Mouse (Mus musculus): ENCODE measurements at regions not wholly inside any gene's neighbourhood (a gene's known extent, or its start where the extent isn't known, plus 50 kb on each side); places are given as distances from the start of the nearest gene placed in this dataset.

- no peak for DNase-seq (ENCODE audit: low read depth)
These were observed 196.2 kb upstream of the Arpp21 start for GRCm38 (mm10) chr9:112431920-112432437.

GRCm38 (mm10) chr9:112429196-112429595 lies 193.5 kb upstream of the Arpp21 start:
- no peak for DNase-seq (ENCODE audit: low read depth)

- no peak for DNase-seq (ENCODE audit: low read depth)
These were observed 170.1 kb upstream of the Arpp21 start for GRCm38 (mm10) chr9:112405772-112406315.

- DNase-seq (ENCODE audit: low read depth), result no peak
These were observed 135.0 kb upstream of the Arpp21 start for GRCm38 (mm10) chr9:112370746-112371145.

GRCm38 (mm10) chr9:112367291-112367690 lies 131.6 kb upstream of the Arpp21 start:
- DNase-seq (ENCODE audit: low read depth), result no peak

GRCm38 (mm10) chr9:112361355-112361754 lies 125.6 kb upstream of the Arpp21 start:
- DNase-seq (ENCODE audit: low read depth), result no peak

- DNase-seq (ENCODE audit: low read depth), result no peak
These were observed 123.1 kb upstream of the Arpp21 start for GRCm38 (mm10) chr9:112358711-112359298.

- no peak for DNase-seq (ENCODE audit: low read depth)
These were observed 117.5 kb upstream of the Arpp21 start for GRCm38 (mm10) chr9:112353196-112353595.

GRCm38 (mm10) chr9:112348942-112349341 lies 113.2 kb upstream of the Arpp21 start:
- no peak for DNase-seq (ENCODE audit: low read depth)

GRCm38 (mm10) chr9:112344792-112345191 lies 109.1 kb upstream of the Arpp21 start:
- no peak for DNase-seq (ENCODE audit: low read depth)

GRCm38 (mm10) chr9:112340363-112340762 lies 104.6 kb upstream of the Arpp21 start:
- DNase-seq (ENCODE audit: low read depth), result no peak

GRCm38 (mm10) chr9:112320016-112320415 lies 84.3 kb upstream of the Arpp21 start:
- no peak for DNase-seq (ENCODE audit: low read depth)

- DNase-seq (ENCODE audit: low read depth), result no peak
These were observed 73.2 kb upstream of the Arpp21 start for GRCm38 (mm10) chr9:112308950-112309349.

GRCm38 (mm10) chr9:112307837-112308236 lies 72.1 kb upstream of the Arpp21 start:
- no peak for DNase-seq (ENCODE audit: low read depth)

- no peak for DNase-seq (ENCODE audit: low read depth)
These were observed 56.1 kb upstream of the Arpp21 start for GRCm38 (mm10) chr9:112291875-112292274.

Data from induced T-regulatory cell, adult 2 months (primary cell).